Mouse (Mus musculus) CD8-positive naive resting alpha-beta T cell, adult 57 days (primary cell): ENCODE data around the gene Aaas. TPM values are rescaled to one million over a fixed set of nuclear protein-coding genes. Genes with fewer than 3 reads are reported as not detected.

Experiments
- total RNA-seq: library from RNA; stranded (reverse); gene quantifications from one replicate; pipeline ENCODE4 v1.2.4, GENCODE M21; 2023

Aaas gene
- total RNA-seq, result 59.4 TPM

GRCm38 (mm10) chr15:102350138-102350941 lies at the start of gene Aaas:
TSS of gene Aaas (minus strand) at chr15:102350771.

GRCm38 (mm10) chr15:102366733-102367344 lies 16.3 kb upstream of the Aaas start, which contains the start of gene Sp7:
TSS of gene Sp7 (minus strand) at chr15:102367182.

GRCm38 (mm10) chr15:102331610-102332015 lies 19.0 kb downstream of the Aaas start, which contains the start of gene Myg1:
TSS of gene Myg1 (plus strand) at chr15:102331709.

GRCm38 (mm10) chr15:102326022-102326576 lies 24.5 kb downstream of the Aaas start, which contains the start of gene Pfdn5:
TSS of gene Pfdn5 (plus strand) at chr15:102326116.

GRCm38 (mm10) chr15:102295633-102296367 lies 54.8 kb downstream of the Aaas start, which contains the start of gene Espl1:
TSS of gene Espl1 (plus strand) at chr15:102296266.

Other genes with a start within 250 kb of the Aaas start
- 29.8 TPM for gene Spryd3, start 214.5 kb downstream of the Aaas start, total RNA-seq
- not detected for gene Igfbp6, start 206.4 kb downstream of the Aaas start, total RNA-seq
- 0.67 TPM for gene Soat2, start 200.2 kb downstream of the Aaas start, total RNA-seq
- 97.8 TPM for gene Zfp740, start 147.5 kb downstream of the Aaas start, total RNA-seq
- 22.1 TPM for gene Csad, start 146.0 kb downstream of the Aaas start, total RNA-seq
- gene Itgb7, start 118.8 kb downstream of the Aaas start, total RNA-seq, result 752 TPM
- gene Rarg, start 93.3 kb downstream of the Aaas start, total RNA-seq, result 64.3 TPM
- not detected for gene Gm9918, start 80.2 kb downstream of the Aaas start, total RNA-seq
- 27.1 TPM for gene Mfsd5, start 71.3 kb downstream of the Aaas start, total RNA-seq
- 2.3 TPM for gene Espl1, start 54.5 kb downstream of the Aaas start, total RNA-seq
- 504 TPM for gene Pfdn5, start 24.7 kb downstream of the Aaas start, total RNA-seq
- 63.5 TPM for gene Myg1, start 19.1 kb downstream of the Aaas start, total RNA-seq
- gene Sp7, start 16.4 kb upstream of the Aaas start, total RNA-seq, result not detected
- gene Sp1, start 55.4 kb upstream of the Aaas start, total RNA-seq, result 147 TPM
- gene Amhr2, start 94.6 kb upstream of the Aaas start, total RNA-seq, result 0.34 TPM
- gene Prr13, start 108.3 kb upstream of the Aaas start, total RNA-seq, result 36.6 TPM
- gene Pcbp2, start 119.8 kb upstream of the Aaas start, total RNA-seq, result 793 TPM
- gene Gm10337, start 153.0 kb upstream of the Aaas start, total RNA-seq, result 32.0 TPM
- 5.2 TPM for gene Map3k12, start 166.3 kb upstream of the Aaas start, total RNA-seq
- gene Tarbp2, start 167.4 kb upstream of the Aaas start, total RNA-seq, result 54.4 TPM
- gene Npff, start 174.2 kb upstream of the Aaas start, total RNA-seq, result 16.7 TPM